Mouse (Mus musculus): ENCODE data around the gene Otogl. TPM values are rescaled to one million over a fixed set of nuclear protein-coding genes. Genes with fewer than 3 reads are reported as not detected.

The Otogl gene
- polyA plus RNA-seq, 1 experiment = 0.06 TPM

GRCm38 (mm10) chr10:107948647-107949046 is 36.7 kb upstream of the Otogl start:
- Histone ChIP-seq H3K4me3 (no peak overlapping the region), H3K4me2 (ENCODE audit: low read depth) (no peak overlapping the region), H3K36me3 (ENCODE audit: control insufficient read depth, insufficient read depth) (no peaks in the 10 kb centered on the region), H3ac (ENCODE audit: control insufficient read depth, insufficient read length) (no peak overlapping the region), H3K27me3 (ENCODE audit: control insufficient read depth, insufficient read depth, insufficient read length) (no peaks in the 10 kb centered on the region), H3K79me2 (ENCODE audit: control insufficient read depth, insufficient read depth) (no peaks in the 10 kb centered on the region)
- TF ChIP-seq REST (IDR thresholded peaks at IDR 0.05; ENCODE audit: insufficient read depth, insufficient read length) (no peak), POLR2A (IDR thresholded peaks at IDR 0.05; ENCODE audit: insufficient read length, low read depth) (no peak), MYOD1 (IDR thresholded peaks at IDR 0.05; ENCODE audit: control insufficient read depth in 1 of 3, insufficient read length in 2 of 3, low read depth in 2 of 3) (no peak), POLR2AphosphoS2 (IDR thresholded peaks at IDR 0.05; ENCODE audit: insufficient read length, low read depth) (no peak), MYOG (IDR thresholded peaks at IDR 0.05; ENCODE audit: control insufficient read depth in 1 of 3, insufficient read depth in 1 of 3, insufficient read length in 2 of 3, low read depth in 2 of 3) (no peak), USF1 (IDR thresholded peaks at IDR 0.05; ENCODE audit: low read depth) (no peak), TCF12 (IDR thresholded peaks at IDR 0.05; ENCODE audit: insufficient read depth, poor library complexity, severe bottlenecking) (no peak), SRF (IDR thresholded peaks at IDR 0.05; ENCODE audit: control insufficient read depth, insufficient read length, low read depth) (no peak), TCF3 (IDR thresholded peaks at IDR 0.05; ENCODE audit: insufficient read length, low read depth) (no peak), MAX (IDR thresholded peaks at IDR 0.05; ENCODE audit: low read depth) (no peak), CEBPB (IDR thresholded peaks at IDR 0.05; ENCODE audit: insufficient read depth, poor library complexity, severe bottlenecking) (no peak), E2F4 (IDR thresholded peaks at IDR 0.05; ENCODE audit: insufficient read depth) (no peak)

- Histone ChIP-seq H3K4me2 (ENCODE audit: low read depth) (peak overlapping the region; percentile 20), H3K36me3 (ENCODE audit: control insufficient read depth, insufficient read depth) (no peaks in the 10 kb centered on the region), H3K79me2 (ENCODE audit: control insufficient read depth, insufficient read depth) (no peaks in the 10 kb centered on the region), H3K4me3 (no peak overlapping the region), H3K27me3 (ENCODE audit: control insufficient read depth, insufficient read depth, insufficient read length) (no peaks in the 10 kb centered on the region), H3ac (ENCODE audit: control insufficient read depth, insufficient read length) (no peak overlapping the region)
- no peak for TF ChIP-seq MYOD1 (IDR thresholded peaks at IDR 0.05; ENCODE audit: control insufficient read depth in 1 of 3, insufficient read length in 2 of 3, low read depth in 2 of 3)
- TF ChIP-seq CEBPB (IDR thresholded peaks at IDR 0.05; ENCODE audit: insufficient read depth, poor library complexity, severe bottlenecking) = peak; percentile 85
These were observed 36.1 kb upstream of the Otogl start for GRCm38 (mm10) chr10:107948038-107948437.

- Histone ChIP-seq H3K36me3 (ENCODE audit: control insufficient read depth, insufficient read depth) (no peaks in the 10 kb centered on the region), H3K4me3 (no peak overlapping the region), H3K4me2 (ENCODE audit: low read depth) (no peak overlapping the region), H3K27me3 (ENCODE audit: control insufficient read depth, insufficient read depth, insufficient read length) (no peaks in the 10 kb centered on the region), H3K79me2 (ENCODE audit: control insufficient read depth, insufficient read depth) (no peaks in the 10 kb centered on the region), H3ac (ENCODE audit: control insufficient read depth, insufficient read length) (no peak overlapping the region)
- TF ChIP-seq USF1 (IDR thresholded peaks at IDR 0.05; ENCODE audit: low read depth) (no peak), POLR2A (IDR thresholded peaks at IDR 0.05; ENCODE audit: insufficient read length, low read depth) (no peak), REST (IDR thresholded peaks at IDR 0.05; ENCODE audit: insufficient read depth, insufficient read length) (no peak), MYOD1 (IDR thresholded peaks at IDR 0.05; ENCODE audit: control insufficient read depth in 1 of 3, insufficient read length in 2 of 3, low read depth in 2 of 3) (no peak), CEBPB (IDR thresholded peaks at IDR 0.05; ENCODE audit: insufficient read depth, poor library complexity, severe bottlenecking) (no peak), TCF12 (IDR thresholded peaks at IDR 0.05; ENCODE audit: insufficient read depth, poor library complexity, severe bottlenecking) (no peak), MAX (IDR thresholded peaks at IDR 0.05; ENCODE audit: low read depth) (no peak), SRF (IDR thresholded peaks at IDR 0.05; ENCODE audit: control insufficient read depth, insufficient read length, low read depth) (no peak), TCF3 (IDR thresholded peaks at IDR 0.05; ENCODE audit: insufficient read length, low read depth) (no peak), E2F4 (IDR thresholded peaks at IDR 0.05; ENCODE audit: insufficient read depth) (no peak)
These were observed 34.4 kb upstream of the Otogl start for GRCm38 (mm10) chr10:107946348-107946747.

GRCm38 (mm10) chr10:107943859-107944258 is 31.9 kb upstream of the Otogl start:
- H3K4me2 ChIP-seq (ENCODE audit: low read depth) = no peak overlapping the region
- H3K27me3 ChIP-seq (ENCODE audit: control insufficient read depth, insufficient read depth, insufficient read length) = no peaks in the 10 kb centered on the region
- no peaks in the 10 kb centered on the region for H3K79me2 ChIP-seq (ENCODE audit: control insufficient read depth, insufficient read depth)
- TF ChIP-seq MYOG (IDR thresholded peaks at IDR 0.05; ENCODE audit: control insufficient read depth in 1 of 3, insufficient read depth in 1 of 3, insufficient read length in 2 of 3, low read depth in 2 of 3) (no peak), CEBPB (IDR thresholded peaks at IDR 0.05; ENCODE audit: insufficient read depth, poor library complexity, severe bottlenecking) (no peak), SRF (IDR thresholded peaks at IDR 0.05; ENCODE audit: control insufficient read depth, insufficient read length, low read depth) (no peak), E2F4 (IDR thresholded peaks at IDR 0.05; ENCODE audit: insufficient read depth) (no peak), MYOD1 (IDR thresholded peaks at IDR 0.05; ENCODE audit: control insufficient read depth in 1 of 3, insufficient read length in 2 of 3, low read depth in 2 of 3) (no peak), TCF12 (IDR thresholded peaks at IDR 0.05; ENCODE audit: insufficient read depth, poor library complexity, severe bottlenecking) (no peak), MAX (IDR thresholded peaks at IDR 0.05; ENCODE audit: low read depth) (no peak), POLR2AphosphoS2 (IDR thresholded peaks at IDR 0.05; ENCODE audit: insufficient read length, low read depth) (no peak)
- no peak overlapping the region for H3K4me3 ChIP-seq
- H3K36me3 ChIP-seq (ENCODE audit: control insufficient read depth, insufficient read depth) = no peaks in the 10 kb centered on the region
- H3ac ChIP-seq (ENCODE audit: control insufficient read depth, insufficient read length) = no peak overlapping the region

- Histone ChIP-seq H3K79me2 (ENCODE audit: control insufficient read depth, insufficient read depth) (no peaks in the 10 kb centered on the region), H3K4me2 (ENCODE audit: low read depth) (no peak overlapping the region), H3ac (ENCODE audit: control insufficient read depth, insufficient read length) (no peak overlapping the region), H3K4me3 (no peak overlapping the region), H3K27me3 (ENCODE audit: control insufficient read depth, insufficient read depth, insufficient read length) (no peaks in the 10 kb centered on the region), H3K36me3 (ENCODE audit: control insufficient read depth, insufficient read depth) (no peaks in the 10 kb centered on the region)
- TF ChIP-seq SRF (IDR thresholded peaks at IDR 0.05; ENCODE audit: control insufficient read depth, insufficient read length, low read depth) (no peak), MYOD1 (IDR thresholded peaks at IDR 0.05; ENCODE audit: control insufficient read depth in 1 of 3, insufficient read length in 2 of 3, low read depth in 2 of 3) (no peak), MYOG (IDR thresholded peaks at IDR 0.05; ENCODE audit: control insufficient read depth in 1 of 3, insufficient read depth in 1 of 3, insufficient read length in 2 of 3, low read depth in 2 of 3) (no peak), TCF3 (IDR thresholded peaks at IDR 0.05; ENCODE audit: insufficient read length, low read depth) (no peak), REST (IDR thresholded peaks at IDR 0.05; ENCODE audit: insufficient read depth, insufficient read length) (no peak), POLR2AphosphoS2 (IDR thresholded peaks at IDR 0.05; ENCODE audit: insufficient read length, low read depth) (no peak)
These were observed 29.4 kb upstream of the Otogl start for GRCm38 (mm10) chr10:107941188-107941900.

Data from myocyte (in vitro differentiated cells).